Mouse (Mus musculus): Measurements from ENCODE around the gene Ppp1r12c.

DNA sequence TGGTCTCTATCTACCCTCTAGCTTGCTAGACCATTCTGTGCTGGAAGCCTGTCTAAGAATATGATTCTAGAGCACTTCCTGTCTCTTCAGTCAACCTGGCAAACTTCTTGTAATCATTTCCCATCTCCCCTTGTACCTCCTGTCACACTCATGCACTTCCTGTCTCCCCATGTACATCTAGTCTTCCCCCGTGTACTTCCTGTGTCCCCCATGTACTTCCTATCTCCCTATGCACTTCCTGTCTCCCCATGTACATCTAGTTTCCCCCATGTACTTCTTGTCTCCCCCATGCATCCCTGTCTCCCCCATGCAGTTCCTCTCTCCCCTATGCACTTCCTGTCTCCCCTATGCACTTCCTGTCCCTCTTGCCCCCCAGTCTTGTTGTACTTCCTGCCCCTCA, 17.0 kb upstream of the Ppp1r12c start:
- no peak for TF ChIP-seq CTCF (IDR thresholded peaks at IDR 0.05; ENCODE audit: low read depth)
- TF ChIP-seq EP300 (IDR thresholded peaks at IDR 0.05; ENCODE audit: low read depth): no peak
